In genomic region chr8:105138423-105138822, GRCm38 (mm10) we compare ENCODE assay signal across 7 mouse cellular contexts. TPM values are rescaled to one million over a fixed set of nuclear protein-coding genes. Genes with fewer than 3 reads are reported as not detected.
A peak's percentile ranks its signal among the peaks of the same experiment; 100 is the strongest.
DNase-seq lines count a peak whose midpoint lies in the region; TF ChIP-seq lines count a peak whose summit lies in the region.

No protein-coding gene starts in this region.

- no peaks in the 10 kb centered on the region for H3K27me3 ChIP-seq in ES-Bruce4 (ENCODE audit: control insufficient read depth, insufficient read depth, low read length, poor library complexity, severe bottlenecking)

- H3K4me3 ChIP-seq in ES-Bruce4 (ENCODE audit: low read depth, low read length): no peak overlapping the region

- TF ChIP-seq CTCF in ES-Bruce4 (IDR thresholded peaks at IDR 0.05; ENCODE audit: low read depth, low read length): peak; percentile 94

- no peaks in the 10 kb centered on the region for H3K4me1 ChIP-seq in ES-Bruce4 (ENCODE audit: control insufficient read depth, insufficient read depth, low read length)

- H3K27ac ChIP-seq in ES-Bruce4 (ENCODE audit: insufficient read depth, low read length): no peak overlapping the region

- peak; percentile 61 for DNase-seq in CD4-positive helper T cell, adult 2 months (ENCODE audit: low read depth, low spot score)
- peak; percentile 50 for DNase-seq in c-Kit-positive CD71-negative TER-119-negative erythroid progenitor cells, embryonic 14.5 days (ENCODE audit: low read depth)
- peak; percentile 82 for DNase-seq in gastrocnemius, adult 18-20 months (ENCODE audit: low spot score)
- DNase-seq in kidney, postnatal 4 days: peak; percentile 85
- peak; percentile 86 for DNase-seq in lung, postnatal 25 days (ENCODE audit: low spot score)
- DNase-seq in spleen, postnatal 10 days (ENCODE audit: low spot score in 2 of 2): peak; percentile 44 to 80

- no peak for TF ChIP-seq EP300 in ES-Bruce4 (IDR thresholded peaks at IDR 0.05; ENCODE audit: insufficient read depth, low read depth, low read length)

- TF ChIP-seq POLR2A in ES-Bruce4 (IDR thresholded peaks at IDR 0.05; ENCODE audit: insufficient read depth, low read length): no peak

- no peaks in the 10 kb centered on the region for H3K36me3 ChIP-seq in ES-Bruce4 (ENCODE audit: control insufficient read depth, insufficient read depth, low read length, poor library complexity, severe bottlenecking)

- H3K9ac ChIP-seq in ES-Bruce4 (ENCODE audit: low read depth, poor library complexity, severe bottlenecking): no peak overlapping the region

- no peaks in the 10 kb centered on the region for H3K9me3 ChIP-seq in ES-Bruce4 (replicated peaks; ENCODE audit: control insufficient read depth, insufficient read depth, low read length, poor library complexity, severe bottlenecking)

RNA-seq across cellular contexts. Expression of gene Ces4a, which starts 6.8 kb away (rescaled TPM):
- not detected in 2 replicates for polyA plus RNA-seq in ES-Bruce4 (2011; ENCODE audit: insufficient read depth, insufficient read length, low read depth, missing spikeins)
- total RNA-seq in gastrocnemius, adult 18-20 months (2021): not detected

RNA-seq across cellular contexts. Expression of gene Cbfb, which starts 32.1 kb away (rescaled TPM):
- 77.5 and 85.5 TPM in 2 replicates for polyA plus RNA-seq in ES-Bruce4 (2011; ENCODE audit: insufficient read depth, insufficient read length, low read depth, missing spikeins)
- 10 to 100 TPM; 80.3 to 88.8 TPM for total RNA-seq in gastrocnemius, adult 18-20 months (2021)

RNA-seq across cellular contexts. Expression of gene Ces3b, which starts 54.9 kb away (rescaled TPM):
- polyA plus RNA-seq in ES-Bruce4 (2011; ENCODE audit: insufficient read depth, insufficient read length, low read depth, missing spikeins): not detected in 2 replicates
- under 1 TPM in 1 of 2 experiments, not detected in 1; 0.12 TPM for total RNA-seq in gastrocnemius, adult 18-20 months (2021)
